Mouse (Mus musculus) hindbrain, embryonic 11.5 days (tissue): ENCODE results near the gene Cntnap5b. TPM values are rescaled to one million over a fixed set of nuclear protein-coding genes. Genes with fewer than 3 reads are reported as not detected.

Experiments used
- ATAC-seq: fragments of 200-750 bp; cut with Nextera tagmentation; 2 replicates; pipeline ENCODE4 v1.8.0; 2017; ENCODE audit warnings: mild to moderate bottlenecking, moderate TSS enrichment, moderate library complexity; ENCODE audit not compliant: low FRiP score
- DNase-seq: peaks from one replicate; pipeline ENCODE4 v3.0.0-alpha.2; 2015; ENCODE audit warnings: low spot score
- H3K27ac ChIP-seq: fragments of 300-500 bp; sonication (generic); 2 replicates; pipeline ENCODE4 v1.5.1; 2014; ENCODE audit warnings: mild to moderate bottlenecking, low read depth, low read length
- H3K27me3 ChIP-seq: fragments of 300-500 bp; sonication (generic); 2 replicates; pipeline ENCODE4 v1.6.1; 2014; ENCODE audit warnings: mild to moderate bottlenecking, low read length, moderate library complexity, mixed read lengths; ENCODE audit not compliant: control insufficient read depth, insufficient read depth
- H3K36me3 ChIP-seq: fragments of 300-500 bp; sonication (generic); 2 replicates; pipeline ENCODE4 v1.6.1; 2014; ENCODE audit warnings: mild to moderate bottlenecking, low read length, moderate library complexity, mixed read lengths; ENCODE audit not compliant: control insufficient read depth, insufficient read depth
- H3K4me1 ChIP-seq: fragments of 300-500 bp; sonication (generic); replicated peaks from 2 replicates; pipeline ENCODE4 v1.6.1; 2014; ENCODE audit warnings: low read length, mixed read lengths; ENCODE audit not compliant: control insufficient read depth, insufficient read depth
- H3K4me2 ChIP-seq: fragments of 300-500 bp; sonication (generic); replicated peaks from 2 replicates; pipeline ENCODE4 v1.6.1; 2014; ENCODE audit warnings: mild to moderate bottlenecking, low read depth, low read length
- H3K4me3 ChIP-seq: fragments of 300-500 bp; sonication (generic); 2 replicates; pipeline ENCODE4 v1.5.1; 2014; ENCODE audit warnings: low read depth, low read length
- H3K9ac ChIP-seq: fragments of 300-500 bp; sonication (generic); 2 replicates; pipeline ENCODE4 v1.6.1; 2014; ENCODE audit warnings: low read depth, low read length
- H3K9me3 ChIP-seq: fragments of 300-500 bp; sonication (generic); 2 replicates; pipeline ENCODE4 v1.6.1; 2016; ENCODE audit warnings: low read length; ENCODE audit not compliant: control insufficient read depth
- WGBS: fragments of 180-500 bp; shearing (Covaris S2); extraction: QIAGEN DNeasy Blood & Tissue Kit; methylation state at CpG from one replicate; pipeline ENCODE4 v1.1.7; 2014; 5-methylcytosine and 5-hydroxymethylcytosine counted together
- polyA plus RNA-seq: library from polyadenylated mRNA; unstranded; fragments of >200 nt; fragmentation: Nextera tagmentation; extraction: Ambion mirVana; gene quantifications from 2 replicates; pipeline ENCODE4 v1.2.1, GENCODE M21; 2014

Cntnap5b gene
- polyA plus RNA-seq, 1 experiment from 2014 or later: 0.39 TPM

GRCm38 (mm10) chr1:100104343-100104742 is 331.8 kb downstream of the Cntnap5b start:
- no peaks in the 10 kb centered on the region for H3K27me3 ChIP-seq
- no peak overlapping the region for H3K27ac ChIP-seq
- H3K4me3 ChIP-seq: no peak overlapping the region
- no peak overlapping the region for H3K4me2 ChIP-seq
- no peaks in the 10 kb centered on the region for H3K4me1 ChIP-seq
- H3K36me3 ChIP-seq: no peaks in the 10 kb centered on the region
- H3K9ac ChIP-seq: no peak overlapping the region
- H3K9me3 ChIP-seq: no peaks in the 10 kb centered on the region
- DNase-seq (no peak), ATAC-seq (no peak)
- WGBS: 89% methylated on average over 2 of the region's 2 CpGs

- Histone ChIP-seq H3K27ac (no peak overlapping the region), H3K27me3 (no peaks in the 10 kb centered on the region), H3K4me1 (no peaks in the 10 kb centered on the region), H3K36me3 (no peaks in the 10 kb centered on the region), H3K4me2 (no peak overlapping the region), H3K9ac (no peak overlapping the region), H3K9me3 (no peaks in the 10 kb centered on the region), H3K4me3 (no peak overlapping the region)
- DNase-seq (no peak), ATAC-seq (no peak)
Observed at GRCm38 (mm10) chr1:100122410-100122935, 349.9 kb downstream of the Cntnap5b start.

- no peaks in the 10 kb centered on the region for H3K27me3 ChIP-seq
Observed at GRCm38 (mm10) chr1:100163588-100164357, 391.2 kb downstream of the Cntnap5b start.

DNA sequence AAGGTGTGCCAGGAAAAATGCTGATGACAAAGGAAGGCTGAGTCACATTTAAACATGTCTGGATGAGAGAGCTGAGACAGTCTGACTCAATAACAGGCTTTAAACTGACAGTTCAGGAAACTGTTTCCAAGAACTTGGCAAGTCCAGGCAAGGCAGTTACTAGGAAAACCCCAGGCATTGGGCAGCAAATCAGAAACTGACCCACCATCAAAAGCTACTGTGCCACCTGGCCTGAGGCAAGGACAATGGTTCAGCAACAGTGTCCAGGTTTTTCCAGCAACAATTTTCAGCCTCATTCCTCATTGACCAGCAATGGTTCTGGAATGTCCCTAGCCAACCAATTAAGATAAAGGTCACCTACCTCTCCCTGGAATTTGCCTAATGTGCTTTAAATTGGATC is 399.0 kb downstream of the Cntnap5b start:
- H3K4me2 ChIP-seq: no peak overlapping the region
- H3K4me1 ChIP-seq: no peaks in the 10 kb centered on the region
- H3K9me3 ChIP-seq: no peaks in the 10 kb centered on the region
- no peaks in the 10 kb centered on the region for H3K27me3 ChIP-seq
- no peak overlapping the region for H3K27ac ChIP-seq
- DNase-seq (no peak), ATAC-seq (no peak)
- H3K36me3 ChIP-seq: no peaks in the 10 kb centered on the region
- H3K4me3 ChIP-seq: no peak overlapping the region
- no peak overlapping the region for H3K9ac ChIP-seq

More at GRCm38 (mm10) chr1:100163588-100164357, 391.2 kb downstream of the Cntnap5b start:
- H3K27ac ChIP-seq: no peak overlapping the region
- H3K4me1 ChIP-seq: no peaks in the 10 kb centered on the region
- no peak overlapping the region for H3K9ac ChIP-seq
- no peak overlapping the region for H3K4me2 ChIP-seq
- ATAC-seq (peak; percentile 68; the same call in 1 of the 2 replicates), DNase-seq (no peak)
- no peak overlapping the region for H3K4me3 ChIP-seq
- no peaks in the 10 kb centered on the region for H3K36me3 ChIP-seq
- WGBS: 71% methylated on average over 2 of the region's 2 CpGs
- no peaks in the 10 kb centered on the region for H3K9me3 ChIP-seq

GRCm38 (mm10) chr1:100180050-100180449 is 407.5 kb downstream of the Cntnap5b start:
- peak; percentile 90 for DNase-seq
- no peak overlapping the region for H3K9ac ChIP-seq
- peak; percentile 96 for ATAC-seq
- H3K27ac ChIP-seq: no peak overlapping the region
- no peaks in the 10 kb centered on the region for H3K36me3 ChIP-seq
- H3K9me3 ChIP-seq: no peaks in the 10 kb centered on the region
- H3K27me3 ChIP-seq: no peaks in the 10 kb centered on the region
- no peaks in the 10 kb centered on the region for H3K4me1 ChIP-seq
- H3K4me2 ChIP-seq: no peak overlapping the region
- H3K4me3 ChIP-seq: no peak overlapping the region
- 88% methylated on average over 5 of the region's 5 CpGs for WGBS

DNA sequence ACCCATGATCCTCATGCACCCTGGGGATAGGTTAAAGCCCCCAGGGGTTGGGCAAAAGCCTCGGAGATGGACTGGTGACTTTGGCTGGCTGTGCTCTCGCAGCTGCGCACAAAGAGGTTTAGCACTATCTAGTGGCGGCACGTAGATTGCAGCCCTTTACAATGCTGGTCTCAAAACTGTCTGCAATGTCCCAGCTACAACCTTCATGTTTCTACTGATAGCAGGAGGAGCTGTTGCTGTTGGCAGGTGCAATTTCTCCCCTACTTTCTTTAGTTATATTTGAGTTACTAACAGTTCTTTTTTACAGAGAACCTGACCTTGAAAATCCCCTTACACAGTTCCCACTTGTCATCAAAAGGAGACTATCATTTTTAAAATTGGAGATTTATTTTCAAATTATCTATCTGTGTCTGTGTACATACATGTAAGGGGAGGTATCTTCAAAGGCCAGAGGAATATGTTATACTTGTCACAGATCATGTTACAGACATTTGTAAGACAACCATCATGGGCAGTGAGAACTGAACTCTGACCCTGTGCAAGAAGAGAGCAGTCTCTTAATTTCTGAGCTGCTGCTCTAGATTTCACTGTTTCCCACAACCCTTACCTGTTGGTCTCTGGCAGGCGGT is 459.5 kb downstream of the Cntnap5b start:
- ATAC-seq (peak; percentile 89), DNase-seq (peak; percentile 62)
- H3K27me3 ChIP-seq: no peaks in the 10 kb centered on the region
- H3K9me3 ChIP-seq: no peaks in the 10 kb centered on the region
- no peak overlapping the region for H3K4me2 ChIP-seq
- WGBS: 16% methylated on average over 5 of the region's 6 CpGs
- H3K9ac ChIP-seq: no peak overlapping the region
- no peaks in the 10 kb centered on the region for H3K4me1 ChIP-seq
- H3K4me3 ChIP-seq: no peak overlapping the region
- no peak overlapping the region for H3K27ac ChIP-seq
- no peaks in the 10 kb centered on the region for H3K36me3 ChIP-seq

GRCm38 (mm10) chr1:100251964-100252363 is 479.4 kb downstream of the Cntnap5b start:
- no peaks in the 10 kb centered on the region for H3K9me3 ChIP-seq
- H3K4me1 ChIP-seq: no peaks in the 10 kb centered on the region
- H3K9ac ChIP-seq: no peak overlapping the region
- ATAC-seq (no peak), DNase-seq (no peak)
- H3K27ac ChIP-seq: no peak overlapping the region
- H3K36me3 ChIP-seq: no peaks in the 10 kb centered on the region
- no peaks in the 10 kb centered on the region for H3K27me3 ChIP-seq
- no peak overlapping the region for H3K4me2 ChIP-seq
- no peak overlapping the region for H3K4me3 ChIP-seq

DNA sequence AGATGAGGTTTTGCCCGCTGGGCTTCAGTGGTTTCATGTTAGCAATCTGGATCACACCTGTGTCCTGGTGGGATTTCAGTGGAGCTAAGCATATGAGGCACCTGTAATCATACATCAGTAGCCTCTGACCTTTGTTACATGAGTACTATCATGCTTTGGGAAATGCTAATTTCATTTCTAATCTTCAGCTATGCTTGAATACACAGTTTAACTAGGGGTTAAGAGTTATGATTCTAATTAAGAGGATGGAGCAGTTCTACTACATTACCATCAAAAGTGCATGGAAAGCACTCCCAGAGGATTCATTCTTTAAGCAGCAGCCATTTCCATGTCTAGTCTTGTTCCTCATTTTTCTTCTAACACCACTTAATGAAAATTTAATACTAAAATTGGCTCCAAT is 538.1 kb downstream of the Cntnap5b start:
- no peaks in the 10 kb centered on the region for H3K9me3 ChIP-seq
- 95% methylated on average over 1 of the region's 1 CpGs for WGBS

GRCm38 (mm10) chr1:100331066-100331465 is 558.5 kb downstream of the Cntnap5b start:
- Histone ChIP-seq H3K4me3 (no peak overlapping the region), H3K36me3 (no peaks in the 10 kb centered on the region), H3K4me2 (no peak overlapping the region), H3K27ac (no peak overlapping the region), H3K9me3 (no peaks in the 10 kb centered on the region), H3K4me1 (no peaks in the 10 kb centered on the region), H3K27me3 (no peaks in the 10 kb centered on the region), H3K9ac (no peak overlapping the region)
- DNase-seq (no peak), ATAC-seq (no peak)
- 84% methylated on average over 3 of the region's 3 CpGs for WGBS

More for the DNA sequence above, 538.1 kb downstream of the Cntnap5b start:
- DNase-seq: no peak
- Histone ChIP-seq H3K4me1 (no peaks in the 10 kb centered on the region), H3K27ac (no peak overlapping the region), H3K36me3 (no peaks in the 10 kb centered on the region), H3K27me3 (no peaks in the 10 kb centered on the region), H3K4me3 (no peak overlapping the region), H3K4me2 (no peak overlapping the region), H3K9ac (no peak overlapping the region)
- no peak for ATAC-seq
